Mouse (Mus musculus) cerebellum, adult 11 months (tissue): ENCODE results near the gene Rab11fip3.

Experiments used
- DNase-seq: peaks from one replicate; pipeline ENCODE4 v3.0.0; 2022

The Rab11fip3 gene

GRCm38 (mm10) chr17:25951225-25951802 lies 118.0 kb downstream of the Rab11fip3 start:
- peak; percentile 63 for DNase-seq

DNA sequence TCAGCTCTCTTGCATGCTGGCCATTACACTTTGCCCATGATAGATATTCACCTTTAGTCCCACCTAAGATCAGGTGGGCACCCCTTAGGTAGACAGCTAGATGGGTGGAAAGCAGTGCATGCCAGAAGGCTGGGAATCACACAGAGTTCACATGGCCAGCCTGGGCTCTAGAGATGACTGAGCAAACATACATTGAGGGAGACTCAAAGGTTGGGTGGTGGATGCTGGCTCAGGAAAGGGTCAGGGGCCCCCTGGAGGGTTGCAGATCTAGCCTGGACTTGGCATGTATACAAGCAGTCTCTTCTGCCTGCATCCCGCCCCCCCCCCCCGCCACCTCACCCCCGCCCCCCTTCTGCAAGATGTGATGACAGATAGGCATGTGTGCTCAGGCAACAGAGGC lies 118.6 kb downstream of the Rab11fip3 start:
- DNase-seq = no peak

DNA sequence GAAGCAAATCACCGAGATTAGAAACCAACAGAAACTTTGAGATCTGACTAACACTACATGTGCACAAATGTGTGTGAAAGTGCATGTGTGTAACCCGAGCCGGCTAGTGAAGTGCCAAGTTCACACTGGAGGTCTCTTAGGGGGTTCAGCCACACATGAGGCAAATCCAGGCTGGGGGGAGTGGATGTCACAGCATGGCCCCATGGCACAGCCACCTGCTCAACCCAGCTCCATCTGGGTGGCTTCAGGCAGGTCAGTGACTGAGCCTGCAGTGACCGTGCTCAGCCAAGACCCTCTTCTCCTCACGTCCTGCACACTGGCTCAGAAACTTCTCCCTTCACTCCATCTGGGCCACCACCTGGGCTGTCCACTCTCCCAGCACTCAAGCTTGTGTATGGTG lies 119.4 kb downstream of the Rab11fip3 start:
- DNase-seq = no peak

GRCm38 (mm10) chr17:25948051-25948450 lies 121.3 kb downstream of the Rab11fip3 start:
- no peak for DNase-seq

GRCm38 (mm10) chr17:25947576-25947975 lies 121.8 kb downstream of the Rab11fip3 start:
- no peak for DNase-seq

DNA sequence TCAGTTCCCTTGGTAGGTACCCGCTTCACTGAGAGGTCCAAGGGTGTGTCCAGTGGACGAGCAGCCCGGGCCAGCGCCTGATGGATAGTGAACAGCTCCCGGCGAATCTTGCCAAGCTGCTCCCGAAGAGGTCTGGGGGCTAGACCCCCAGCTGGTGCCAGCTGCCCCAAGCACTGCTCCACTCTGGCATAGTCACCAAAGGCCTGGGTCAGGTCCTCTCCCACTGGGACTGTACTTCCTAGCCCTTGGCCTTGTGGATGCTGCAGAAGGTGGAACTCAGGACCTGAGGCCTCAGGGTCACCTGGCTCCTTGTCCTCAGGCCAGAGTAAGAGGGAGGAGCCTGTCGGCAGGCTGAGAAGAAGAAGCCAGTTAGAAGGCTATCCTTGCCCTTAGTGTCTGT lies 122.5 kb downstream of the Rab11fip3 start:
- DNase-seq = no peak

- DNase-seq = no peak
Measured at GRCm38 (mm10) chr17:25946349-25946748, 123.0 kb downstream of the Rab11fip3 start.

GRCm38 (mm10) chr17:25945517-25946155 lies 123.7 kb downstream of the Rab11fip3 start:
- no peak for DNase-seq

DNA sequence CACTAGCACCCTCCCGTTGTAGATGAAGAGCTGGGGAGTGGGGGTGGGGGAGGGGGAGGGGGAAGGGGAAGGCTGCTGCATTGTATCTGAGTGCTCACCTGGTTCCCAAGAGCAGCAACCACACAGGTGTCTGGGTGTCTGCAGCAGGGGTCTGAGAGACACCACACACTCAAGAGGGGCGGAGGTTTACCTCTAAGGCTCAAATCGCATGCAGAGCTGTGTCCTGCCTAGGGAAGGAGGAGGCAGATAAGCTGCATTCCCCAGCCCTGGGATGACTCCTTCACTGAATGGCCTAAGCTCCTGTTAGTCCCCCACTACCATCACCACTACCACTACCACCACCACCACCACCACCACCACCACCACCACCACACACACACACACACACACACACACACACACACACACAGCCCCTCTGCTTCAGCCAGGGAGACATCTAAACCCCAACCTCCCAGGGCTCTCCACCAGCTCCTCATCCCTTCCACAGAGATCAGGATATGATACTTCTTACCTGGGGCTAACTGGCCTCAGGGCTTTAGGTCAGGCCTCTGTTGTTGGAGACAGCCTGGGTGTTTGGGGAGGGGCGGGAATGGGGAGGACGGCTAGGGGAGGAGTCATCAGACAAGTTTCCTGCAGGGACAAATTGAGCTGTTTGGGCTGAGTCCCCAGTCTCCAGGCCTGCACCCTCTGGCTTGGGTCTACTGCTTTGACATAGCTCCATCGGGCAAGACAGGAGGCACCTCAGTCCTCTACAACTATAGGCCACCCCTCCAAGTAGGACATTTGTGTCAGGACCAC lies 124.8 kb downstream of the Rab11fip3 start, which contains the start of the genes Pigq and Nhlrc4:
Gene Pigq, minus strand, starts transcription at position 571 of the 798 bp plus-strand sequence.
Gene Nhlrc4, minus strand, starts transcription at position 596 of the 798 bp plus-strand sequence.
- DNase-seq = no peak

DNA sequence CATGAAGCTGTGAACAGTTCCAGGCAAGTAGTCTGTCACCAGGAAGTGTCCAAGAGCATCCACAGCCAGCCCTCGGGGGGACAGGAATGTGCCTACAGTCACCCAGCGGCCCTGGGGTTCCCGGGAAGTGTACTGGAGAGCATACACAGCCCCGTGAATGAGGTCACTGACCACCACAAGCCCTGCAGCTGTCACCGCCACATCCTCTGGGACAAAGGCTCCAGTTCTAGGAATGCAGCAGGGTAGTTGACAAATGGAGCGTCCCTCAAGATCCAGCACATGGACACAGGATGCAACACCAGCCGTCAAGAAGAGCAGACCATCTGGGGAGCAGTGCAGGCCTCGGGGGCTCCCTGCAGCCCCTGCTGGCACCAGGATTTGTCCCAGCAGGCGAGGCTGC lies 125.6 kb downstream of the Rab11fip3 start:
- no peak for DNase-seq

DNA sequence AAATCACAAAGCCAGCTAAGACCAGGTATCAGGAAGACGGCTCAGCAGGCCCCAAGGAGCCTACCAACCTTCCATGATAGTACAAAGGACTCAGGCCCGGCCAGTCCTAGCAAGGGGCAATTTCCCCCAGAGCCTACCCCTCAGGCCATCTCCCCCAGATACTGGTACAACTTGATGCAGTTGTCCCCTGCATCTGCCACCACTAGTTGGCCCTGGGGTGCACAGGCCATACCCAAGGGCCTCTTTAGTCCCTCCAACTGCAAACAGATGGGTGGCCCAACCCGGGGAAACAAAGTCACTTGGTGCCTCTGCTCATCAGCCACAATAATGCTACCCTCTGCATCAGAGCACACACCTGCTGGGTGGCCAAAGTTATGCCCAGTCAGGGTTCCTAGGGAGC lies 126.1 kb downstream of the Rab11fip3 start:
- DNase-seq = no peak

DNA sequence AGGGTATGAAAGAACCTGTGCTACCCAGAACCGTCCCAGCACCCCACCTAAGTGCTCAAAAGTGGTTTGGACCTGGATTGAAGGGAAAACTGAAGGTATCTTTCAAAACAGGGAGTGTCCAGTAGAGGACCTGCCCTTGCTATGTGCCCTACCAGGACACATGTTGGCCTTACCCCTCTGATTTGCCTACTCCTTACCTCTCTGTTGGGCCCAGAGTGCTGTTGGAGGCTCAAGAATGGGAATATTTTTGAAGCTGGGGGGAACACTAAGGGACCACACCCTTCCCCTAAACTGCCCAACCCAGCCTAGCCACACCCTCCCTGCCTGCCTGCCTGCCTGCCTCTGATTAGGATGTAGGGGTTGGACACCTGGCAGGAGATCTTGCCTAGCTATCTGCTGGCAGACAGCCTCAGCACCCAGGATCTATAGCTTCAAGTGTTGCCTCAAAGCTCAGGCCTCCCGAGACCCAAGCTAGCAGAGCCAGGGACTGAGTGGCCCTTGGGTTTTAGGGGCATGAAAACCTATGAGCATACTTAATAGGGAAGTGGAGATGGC lies 126.7 kb downstream of the Rab11fip3 start:
- no peak for DNase-seq

DNA sequence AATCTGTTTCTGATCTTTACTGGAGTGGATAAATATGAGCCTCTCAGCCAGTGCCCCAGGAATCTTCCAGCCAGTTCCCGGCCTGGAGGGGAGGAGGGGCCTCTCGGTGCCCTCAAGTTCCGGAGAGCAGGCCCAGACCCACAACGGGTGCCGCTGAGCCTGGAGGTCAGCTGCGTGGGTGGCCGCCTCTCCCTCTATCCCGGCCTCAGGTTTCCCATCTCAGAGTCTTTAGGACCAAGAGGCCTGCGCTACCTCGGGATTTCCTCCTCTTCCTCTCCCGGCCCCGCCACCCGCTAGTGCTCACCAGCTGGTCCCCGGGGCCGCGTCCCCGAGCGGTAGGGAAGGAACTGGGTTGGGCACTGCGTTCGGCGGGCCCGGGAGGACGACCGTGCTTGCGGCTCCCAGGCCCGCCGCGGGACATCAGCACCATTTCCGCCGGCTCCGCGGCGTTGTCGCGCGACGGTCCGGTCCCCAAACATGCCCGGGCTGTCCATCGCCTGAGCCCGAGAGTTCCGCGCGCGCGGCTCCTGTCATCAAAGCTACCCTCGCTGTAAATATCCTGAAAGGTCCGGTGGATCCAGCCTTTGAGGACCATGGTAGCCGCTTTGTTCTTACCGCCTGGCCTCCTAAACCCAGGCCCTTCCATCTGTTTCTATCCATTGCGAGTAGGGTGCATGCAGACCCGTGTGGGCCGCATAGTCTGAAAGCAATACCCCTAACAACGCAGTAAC lies 127.7 kb downstream of the Rab11fip3 start:
- DNase-seq = peak; percentile 76
